Mouse (Mus musculus) stomach, embryonic 16.5 days (tissue): ENCODE measurements around the gene Milr1. TPM values are rescaled to one million over a fixed set of nuclear protein-coding genes. Genes with fewer than 3 reads are reported as not detected.

Experiments used
- ATAC-seq: fragments of 200-750 bp; cut with Nextera tagmentation; 2 replicates; pipeline ENCODE4 v1.8.0; 2017; ENCODE audit warnings: moderate number of reproducible peaks, moderate TSS enrichment; ENCODE audit not compliant: insufficient read depth, low FRiP score
- H3K27ac ChIP-seq: fragments of 300-500 bp; sonication (generic); 2 replicates; pipeline ENCODE4 v1.5.1; 2014; ENCODE audit warnings: low read length
- H3K27me3 ChIP-seq: fragments of 300-500 bp; sonication (generic); 2 replicates; pipeline ENCODE4 v1.6.1; 2014; ENCODE audit warnings: low read length, control low read depth, mixed read lengths; ENCODE audit not compliant: control insufficient read depth, insufficient read depth
- H3K36me3 ChIP-seq: fragments of 300-500 bp; sonication (generic); 2 replicates; pipeline ENCODE4 v1.6.1; 2014; ENCODE audit warnings: low read length; ENCODE audit not compliant: control insufficient read depth, insufficient read depth
- H3K4me1 ChIP-seq: fragments of 300-500 bp; sonication (generic); 2 replicates; pipeline ENCODE4 v1.6.1; 2014; ENCODE audit warnings: low read length, control low read depth, mixed read lengths; ENCODE audit not compliant: control insufficient read depth, insufficient read depth
- H3K4me2 ChIP-seq: fragments of 300-500 bp; sonication (generic); 2 replicates; pipeline ENCODE4 v1.6.1; 2014; ENCODE audit warnings: low read depth, low read length, mixed read lengths
- H3K4me3 ChIP-seq: fragments of 300-500 bp; sonication (generic); replicated peaks from 2 replicates; pipeline ENCODE4 v1.5.1; 2014; ENCODE audit warnings: mild to moderate bottlenecking, low read length
- H3K9ac ChIP-seq: fragments of 300-500 bp; sonication (generic); 2 replicates; pipeline ENCODE4 v1.6.1; 2014; ENCODE audit warnings: low read length
- H3K9me3 ChIP-seq: fragments of 300-500 bp; sonication (generic); replicated peaks from 2 replicates; pipeline ENCODE4 v1.6.1; 2016; ENCODE audit warnings: low read length, control low read depth; ENCODE audit not compliant: control insufficient read depth
- WGBS: fragments of 180-500 bp; shearing (Covaris S2); extraction: QIAGEN DNeasy Blood & Tissue Kit; methylation state at CpG from one replicate; pipeline ENCODE4 v1.1.7; 2014; 5-methylcytosine and 5-hydroxymethylcytosine counted together
- polyA plus RNA-seq: library from polyadenylated mRNA; unstranded; fragments of >200 nt; fragmentation: Nextera tagmentation; extraction: Ambion mirVana; gene quantifications from 2 replicates; pipeline ENCODE4 v1.2.1, GENCODE M21; 2015

The Milr1 gene
- polyA plus RNA-seq, 1 experiment from 2014 or later: 3.1 TPM

- 76% methylated on average over 1 of the region's 1 CpGs for WGBS
- Histone ChIP-seq H3K9me3 (no peaks in the 10 kb centered on the region), H3K27me3 (no peaks in the 10 kb centered on the region), H3K36me3 (peaks cover 22% of the 10 kb centered on the region), H3K9ac (no peak overlapping the region), H3K4me1 (peaks cover 7% of the 10 kb centered on the region; the same call in 1 of the 2 replicates), H3K4me2 (no peak overlapping the region), H3K27ac (no peak overlapping the region), H3K4me3 (no peak overlapping the region)
- no peak for ATAC-seq
Measured at GRCm38 (mm10) chr11:106785043-106785442, 34.0 kb downstream of the Milr1 start.

GRCm38 (mm10) chr11:106787131-106788025 lies 36.4 kb downstream of the Milr1 start:
- under 1% methylated on average over 65 of the region's 65 CpGs for WGBS
- Histone ChIP-seq H3K27ac (peak overlapping the region; percentile 99), H3K27me3 (no peaks in the 10 kb centered on the region), H3K4me2 (peak overlapping the region; percentile 88), H3K4me3 (peak overlapping the region; percentile 95), H3K36me3 (peaks cover 22% of the 10 kb centered on the region), H3K9me3 (no peaks in the 10 kb centered on the region), H3K4me1 (peaks cover 4% of the 10 kb centered on the region; the same call in 1 of the 2 replicates), H3K9ac (peak overlapping the region; percentile 98)
- peak; percentile 44 for ATAC-seq

GRCm38 (mm10) chr11:106788026-106788774 lies 37.2 kb downstream of the Milr1 start:
- Histone ChIP-seq H3K36me3 (peaks cover 16% of the 10 kb centered on the region), H3K9me3 (no peaks in the 10 kb centered on the region), H3K4me2 (no peak overlapping the region), H3K4me1 (peaks cover 4% of the 10 kb centered on the region; the same call in 1 of the 2 replicates), H3K27ac (peak overlapping the region; percentile 99), H3K27me3 (no peaks in the 10 kb centered on the region), H3K9ac (peak overlapping the region; percentile 98), H3K4me3 (peak overlapping the region; percentile 95)
- WGBS: under 1% methylated on average over 79 of the region's 79 CpGs
- ATAC-seq: peak; percentile 85

GRCm38 (mm10) chr11:106788775-106789459 lies 37.9 kb downstream of the Milr1 start, which contains the start of the genes Ddx5 and Cep95:
Gene Ddx5 (minus strand): TSS chr11:106789185.
Gene Cep95 (plus strand): TSS chr11:106789252.
- Histone ChIP-seq H3K9me3 (no peaks in the 10 kb centered on the region), H3K4me3 (peak within 1 kb of the TSS; percentile 95), H3K27me3 (no peaks in the 10 kb centered on the region), H3K27ac (peak within 1 kb of the TSS; percentile 99), H3K4me2 (peak within 1 kb of the TSS; percentile 94), H3K9ac (peak within 1 kb of the TSS; percentile 98), H3K4me1 (peaks cover 4% of the 10 kb centered on the region; the same call in 1 of the 2 replicates), H3K36me3 (peaks cover 9% of the 10 kb centered on the region; the same call in 1 of the 2 replicates)
- ATAC-seq: peak; percentile 94
- WGBS: under 1% methylated on average over 58 of the region's 58 CpGs

DNA sequence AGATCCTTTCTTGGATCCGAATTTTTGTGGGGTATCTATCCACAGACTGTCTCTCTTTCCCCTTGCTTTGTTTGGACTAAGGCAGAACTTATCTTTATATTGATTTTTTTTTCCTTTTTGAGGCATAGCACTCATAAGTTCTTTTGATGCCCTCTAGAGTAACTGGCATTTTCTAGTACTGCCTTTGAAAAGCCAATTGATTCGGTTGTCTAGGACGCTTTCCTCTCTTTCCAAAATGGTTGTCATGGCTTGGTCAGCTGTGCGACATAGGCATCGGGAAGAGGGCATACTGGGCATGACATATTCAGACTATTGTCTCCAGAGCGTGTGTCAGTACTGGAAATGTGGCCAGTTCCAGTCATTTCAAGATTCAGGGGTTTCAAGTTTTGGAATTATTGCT lies 38.6 kb downstream of the Milr1 start:
- peak overlapping the region; percentile 94 for H3K4me2 ChIP-seq
- 2% methylated on average over 6 of the region's 6 CpGs for WGBS
- peaks cover 4% of the 10 kb centered on the region; the same call in 1 of the 2 replicates for H3K4me1 ChIP-seq
- H3K9me3 ChIP-seq: no peaks in the 10 kb centered on the region
- H3K27ac ChIP-seq: peak overlapping the region; percentile 99
- ATAC-seq: no peak
- H3K9ac ChIP-seq: peak overlapping the region; percentile 98
- peak overlapping the region; percentile 95 for H3K4me3 ChIP-seq
- H3K36me3 ChIP-seq: 0 out of 2 replicates have a peak, but pooled peaks cover 6% of the 10 kb centered on the region
- no peaks in the 10 kb centered on the region for H3K27me3 ChIP-seq

- Histone ChIP-seq H3K36me3 (no peaks in the 10 kb centered on the region), H3K9me3 (no peaks in the 10 kb centered on the region), H3K27me3 (no peaks in the 10 kb centered on the region), H3K9ac (no peak overlapping the region), H3K4me2 (no peak overlapping the region), H3K27ac (no peak overlapping the region), H3K4me3 (no peak overlapping the region), H3K4me1 (no peaks in the 10 kb centered on the region; the same call in 1 of the 2 replicates)
- no peak for ATAC-seq
- 73% methylated on average over 4 of the region's 4 CpGs for WGBS
Measured at GRCm38 (mm10) chr11:106793846-106794245, 42.8 kb downstream of the Milr1 start.

DNA sequence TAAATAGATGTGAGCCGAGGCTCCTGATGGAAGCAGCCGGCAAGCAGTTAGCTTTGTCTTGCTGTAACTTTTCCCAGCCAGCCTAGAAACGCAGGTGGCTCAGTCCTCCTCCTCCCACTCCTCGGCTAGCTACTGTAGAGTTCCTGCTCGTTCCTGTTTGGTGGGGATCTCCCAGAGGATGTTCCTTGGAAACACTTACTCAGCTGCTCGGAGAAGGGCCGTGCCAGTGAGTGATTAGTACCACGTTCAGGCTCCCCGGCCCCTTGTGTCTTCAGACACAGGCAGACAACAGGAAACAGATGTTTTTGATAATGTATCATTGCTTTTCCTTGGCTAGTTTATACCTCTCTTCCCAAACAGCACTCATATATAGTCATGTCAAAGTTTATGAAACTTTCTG lies 44.7 kb downstream of the Milr1 start:
- H3K4me1 ChIP-seq: no peaks in the 10 kb centered on the region
- H3K4me3 ChIP-seq: no peak overlapping the region
- no peaks in the 10 kb centered on the region for H3K36me3 ChIP-seq
- WGBS: 48% methylated on average over 9 of the region's 9 CpGs
- no peak overlapping the region for H3K27ac ChIP-seq
- H3K4me2 ChIP-seq: no peak overlapping the region
- no peaks in the 10 kb centered on the region for H3K9me3 ChIP-seq
- no peak overlapping the region for H3K9ac ChIP-seq
- ATAC-seq: no peak
- H3K27me3 ChIP-seq: no peaks in the 10 kb centered on the region

- H3K4me3 ChIP-seq: no peak overlapping the region
- H3K36me3 ChIP-seq: peaks cover 10% of the 10 kb centered on the region
- H3K9ac ChIP-seq: no peak overlapping the region
- no peaks in the 10 kb centered on the region for H3K9me3 ChIP-seq
- WGBS: 85% methylated on average over 10 of the region's 10 CpGs
- H3K4me1 ChIP-seq: no peaks in the 10 kb centered on the region
- no peaks in the 10 kb centered on the region for H3K27me3 ChIP-seq
- H3K27ac ChIP-seq: no peak overlapping the region
- ATAC-seq: no peak
- no peak overlapping the region for H3K4me2 ChIP-seq
Measured at GRCm38 (mm10) chr11:106802069-106802627, 51.1 kb downstream of the Milr1 start.
